Mouse (Mus musculus) ES-E14 (cell line): Measurements from ENCODE around the gene Pilrb1.

Source experiments
- HCFC1 ChIP-seq: IDR thresholded peaks from 2 replicates; pipeline ENCODE4 v1.6.1; 2012; ENCODE audit warnings: low read length, inconsistent platforms, borderline replicate concordance; ENCODE audit not compliant: insufficient read depth
- ZC3H11A ChIP-seq: IDR thresholded peaks from 2 replicates; pipeline ENCODE4 v1.6.1; 2012; ENCODE audit warnings: low read depth, mild to moderate bottlenecking, inconsistent platforms, low read length, borderline replicate concordance

DNA sequence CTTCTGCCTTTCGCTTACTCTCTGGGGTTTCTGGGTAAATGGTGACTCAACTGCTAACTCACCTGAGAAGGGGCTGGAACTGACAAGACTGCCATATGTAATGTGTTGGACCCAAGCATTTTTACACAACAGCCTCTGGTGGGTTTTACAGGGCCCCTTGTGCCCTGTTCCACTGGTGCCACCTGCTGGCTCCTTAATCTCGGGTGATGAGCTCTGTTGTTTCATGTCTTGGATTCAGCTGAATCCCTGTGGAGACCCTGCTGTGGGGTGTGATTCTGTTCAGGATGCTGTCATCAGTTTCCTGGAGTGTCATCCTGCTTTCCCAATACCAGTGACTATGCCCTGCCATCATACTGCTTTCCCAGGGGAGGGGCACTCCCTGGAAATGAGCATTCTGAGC is 20.0 kb upstream of the Pilrb1 start:
- TF ChIP-seq ZC3H11A, result no peak
- no peak for TF ChIP-seq HCFC1
